ENCODE assay signal across 8 mouse cellular contexts in the genomic region with DNA sequence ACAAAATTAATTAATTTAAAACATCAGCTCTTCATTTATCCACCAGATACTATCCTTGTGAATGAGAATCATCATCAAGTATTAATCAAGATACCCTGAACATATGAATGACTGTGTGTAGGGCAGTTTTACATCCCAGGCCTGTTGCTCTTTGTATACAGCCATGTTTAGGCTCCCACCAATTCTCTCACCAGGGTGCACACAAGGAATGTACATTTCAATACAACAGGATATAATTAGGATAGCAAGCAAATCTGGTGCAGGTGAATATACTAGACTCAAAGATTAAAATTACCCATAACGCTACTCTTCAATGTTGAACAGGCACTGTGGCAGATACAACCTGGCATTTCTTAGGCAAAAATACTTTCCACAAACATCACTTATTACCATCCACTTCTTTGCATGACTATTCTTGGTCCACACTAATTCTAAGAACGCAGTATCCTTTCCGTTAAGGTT. TPM values are rescaled to one million over a fixed set of nuclear protein-coding genes. Genes with fewer than 3 reads are reported as not detected.
A peak's percentile ranks its signal among the peaks of the same experiment; 100 is the strongest.
DNase-seq lines count a peak whose midpoint lies in the region; ATAC-seq and TF ChIP-seq lines count a peak whose summit lies in the region.

No protein-coding gene starts in this region.

- no peaks in the 10 kb centered on the region for H3K36me3 ChIP-seq in hindbrain, embryonic 16.5 days (ENCODE audit: control insufficient read depth, insufficient read depth, low read length)
- H3K36me3 ChIP-seq in midbrain, postnatal 0 days (ENCODE audit: insufficient read depth, low read length) = no peaks in the 10 kb centered on the region

- 3% methylated on average over 3 of the region's 3 CpGs for WGBS in hindbrain, embryonic 16.5 days
- 2% methylated on average over 3 of the region's 3 CpGs for WGBS in midbrain, postnatal 0 days

- no peak for TF ChIP-seq CTCF in layer of hippocampus, adult 2 months (conservative IDR thresholded peaks at IDR 0.05)
- no peak for TF ChIP-seq CTCF in midbrain, postnatal 0 days (IDR thresholded peaks at IDR 0.05)

- ATAC-seq in hindbrain, embryonic 16.5 days = no peak
- no peak for ATAC-seq in midbrain, postnatal 0 days (ENCODE audit: low FRiP score)

- no peaks in the 10 kb centered on the region for H3K27me3 ChIP-seq in hindbrain, embryonic 16.5 days (replicated peaks; ENCODE audit: control insufficient read depth, insufficient read depth, low read length)
- no peaks in the 10 kb centered on the region for H3K27me3 ChIP-seq in midbrain, postnatal 0 days (ENCODE audit: insufficient read depth, low read length)

- peak overlapping the region; percentile 71 for H3K4me2 ChIP-seq in hindbrain, embryonic 16.5 days (ENCODE audit: low read length)
- H3K4me2 ChIP-seq in midbrain, postnatal 0 days (ENCODE audit: low read depth, low read length, poor library complexity, severe bottlenecking) = peak overlapping the region; percentile 89

- H3K4me3 ChIP-seq in layer of hippocampus, adult 2 months = peak overlapping the region; percentile 97
- H3K4me3 ChIP-seq in hindbrain, embryonic 16.5 days (ENCODE audit: low read length) = peak overlapping the region; percentile 68
- H3K4me3 ChIP-seq in midbrain, postnatal 0 days (ENCODE audit: low read depth, low read length) = peak overlapping the region; percentile 99

- no peaks in the 10 kb centered on the region for H3K9me3 ChIP-seq in hindbrain, embryonic 16.5 days (ENCODE audit: control insufficient read depth, low read length)
- no peaks in the 10 kb centered on the region for H3K9me3 ChIP-seq in midbrain, postnatal 0 days (ENCODE audit: low read length)

- H3K4me1 ChIP-seq in hindbrain, embryonic 16.5 days (ENCODE audit: control insufficient read depth, insufficient read depth, low read depth, low read length) = peaks cover 17% of the 10 kb centered on the region
- peaks cover 3% of the 10 kb centered on the region; the same call in 1 of the 2 replicates for H3K4me1 ChIP-seq in midbrain, postnatal 0 days (ENCODE audit: insufficient read depth, low read length)

- peak overlapping the region; percentile 98 for H3K9ac ChIP-seq in hindbrain, embryonic 16.5 days (ENCODE audit: low read depth, low read length)
- peak overlapping the region; percentile 97 for H3K9ac ChIP-seq in midbrain, postnatal 0 days (replicated peaks; ENCODE audit: low read length, poor library complexity, severe bottlenecking)

- peak overlapping the region; percentile 90 for H3K27ac ChIP-seq in layer of hippocampus, adult 2 months
- peak overlapping the region; percentile 98 for H3K27ac ChIP-seq in hindbrain, embryonic 16.5 days (ENCODE audit: low read depth, low read length)
- H3K27ac ChIP-seq in midbrain, postnatal 0 days (ENCODE audit: low read depth, low read length) = peak overlapping the region; percentile 95

- DNase-seq in layer of hippocampus, adult 2 months (ENCODE audit: low spot score in 2 of 2) = no peak
- DNase-seq in layer of hippocampus, postnatal 14 days (ENCODE audit: low spot score in 2 of 2) = no peak
- peak; percentile 27 for DNase-seq in embryo, embryonic 11 days
- no peak for DNase-seq in midbrain, postnatal 0 days (ENCODE audit: low spot score)
- DNase-seq in right cerebral cortex, adult 18-20 months = no peak
- no peak for DNase-seq in kidney, adult 18-20 months
- DNase-seq in ovary, postnatal 14 days (ENCODE audit: low spot score) = no peak

RNA-seq across cellular contexts. Expression of a gene that starts 2.2 kb away (rescaled TPM):
- 1 to 10 TPM; 7.3 to 8.7 TPM for total RNA-seq in layer of hippocampus, adult 2 months (2021)
- 1 to 10 TPM; 6.6 to 7.1 TPM for total RNA-seq in layer of hippocampus, postnatal 14 days (2021)
- polyA plus RNA-seq in hindbrain, embryonic 16.5 days (2015; fragmentation: Nextera tagmentation; extraction: Ambion mirVana) = 8.3 and 10.8 TPM in 2 replicates
- 6.7 and 7.5 TPM in 2 replicates for total RNA-seq in midbrain, postnatal 0 days (2014; rRNA removed)
- 8.0 and 8.2 TPM in 2 replicates for polyA plus RNA-seq in midbrain, postnatal 0 days (2015; fragmentation: Nextera tagmentation; extraction: Ambion mirVana)

RNA-seq across cellular contexts. Expression of a gene that starts 2.3 kb away (rescaled TPM):
- 100 to 1,000 TPM; 300 to 303 TPM for total RNA-seq in layer of hippocampus, adult 2 months (2021)
- total RNA-seq in layer of hippocampus, postnatal 14 days (2021) = 100 to 1,000 TPM; 267 to 274 TPM
- polyA plus RNA-seq in hindbrain, embryonic 16.5 days (2015; fragmentation: Nextera tagmentation; extraction: Ambion mirVana) = 60.1 and 135 TPM in 2 replicates
- 128 and 135 TPM in 2 replicates for total RNA-seq in midbrain, postnatal 0 days (2014; rRNA removed)
- 131 and 152 TPM in 2 replicates for polyA plus RNA-seq in midbrain, postnatal 0 days (2015; fragmentation: Nextera tagmentation; extraction: Ambion mirVana)
